Mouse (Mus musculus): ENCODE measurements around the gene Rpusd4.

DNA sequence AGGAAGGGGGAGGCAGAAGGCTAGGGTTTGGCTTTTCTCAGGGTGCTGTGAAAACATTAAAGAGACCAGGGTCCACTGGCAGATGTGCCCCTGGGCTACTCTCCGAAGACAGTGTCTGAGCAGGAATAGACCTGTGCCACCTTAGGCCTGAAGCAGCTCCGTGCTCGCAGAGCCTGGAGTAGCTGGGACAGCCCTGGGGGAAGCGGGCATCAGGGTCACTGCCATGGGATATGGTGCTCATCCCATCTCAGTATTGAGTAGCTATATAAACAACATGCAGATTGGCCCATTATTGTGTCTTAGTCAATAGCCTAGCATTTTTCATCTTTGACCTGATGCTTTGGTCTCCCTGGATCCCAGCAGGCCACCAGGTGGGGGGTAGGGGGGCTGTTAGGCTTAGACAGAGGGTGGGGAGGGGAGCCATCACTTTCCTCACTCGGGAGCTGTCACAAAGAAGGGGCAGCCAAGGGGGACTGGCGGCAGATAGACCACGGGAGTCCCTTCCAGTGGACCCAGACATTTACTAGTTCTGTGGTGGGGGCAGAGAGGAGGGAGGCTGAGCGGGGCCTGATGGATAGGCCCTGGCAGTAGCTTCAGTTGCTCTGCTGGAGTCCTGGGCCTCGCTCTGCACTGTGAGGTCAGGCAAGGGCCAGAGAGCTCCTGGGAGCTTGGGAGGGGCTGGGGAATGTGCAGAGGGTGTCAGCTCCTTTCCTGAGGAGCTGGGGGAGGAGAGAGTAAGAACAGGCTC is 49.7 kb downstream of the Rpusd4 start:
- no peak for TF ChIP-seq CTCF (IDR thresholded peaks at IDR 0.05; ENCODE audit: extremely low read depth, insufficient read depth, insufficient read length, insufficient replicate concordance)
- no peak for TF ChIP-seq POLR2A (IDR thresholded peaks at IDR 0.05; ENCODE audit: low read depth, low read length)
